ENCODE assay signal across 8 mouse cellular contexts in genomic region chr1:37996226-37996625, GRCm38 (mm10). TPM values are rescaled to one million over a fixed set of nuclear protein-coding genes. Genes with fewer than 3 reads are reported as not detected.
DNase-seq lines count a peak whose midpoint lies in the region; ATAC-seq lines count a peak whose summit lies in the region.

No protein-coding gene starts in this region.

- intact Hi-C loops in gastrocnemius, postnatal 14 days (cut with DNase I; ENCODE audit: low total_unique reads): no loop called here

- no peak for DNase-seq in kidney, adult 18-20 months
- DNase-seq in c-Kit-positive CD71-positive TER-119-positive erythroid progenitor cells, embryonic 14.5 days (ENCODE audit: low spot score): peak; percentile 45
- DNase-seq in hindbrain, embryonic 14.5 days (ENCODE audit: low spot score): no peak
- no peak for DNase-seq in urinary bladder, postnatal 14 days (ENCODE audit: low spot score)
- no peak for DNase-seq in gastrocnemius, postnatal 14 days
- no peak for DNase-seq in frontal cortex, postnatal 25 days (ENCODE audit: low spot score in 2 of 2)

- H3K4me1 ChIP-seq in kidney, embryonic 15.5 days: peaks cover 20% of the 10 kb centered on the region
- H3K4me1 ChIP-seq in hindbrain, embryonic 14.5 days (replicated peaks; ENCODE audit: control insufficient read depth, insufficient read depth, low read length): peaks cover 18% of the 10 kb centered on the region
- peaks cover 26% of the 10 kb centered on the region for H3K4me1 ChIP-seq in midbrain, embryonic 15.5 days

- H3K36me3 ChIP-seq in kidney, embryonic 15.5 days: peaks cover 44% of the 10 kb centered on the region
- H3K36me3 ChIP-seq in hindbrain, embryonic 14.5 days (replicated peaks; ENCODE audit: control insufficient read depth, insufficient read depth): peaks cover 48% of the 10 kb centered on the region
- H3K36me3 ChIP-seq in midbrain, embryonic 15.5 days (replicated peaks): peaks cover 30% of the 10 kb centered on the region

- ATAC-seq in kidney, embryonic 15.5 days (replicated peaks; ENCODE audit: low FRiP score): no peak
- no peak for ATAC-seq in hindbrain, embryonic 14.5 days (ENCODE audit: low FRiP score)
- ATAC-seq in midbrain, embryonic 15.5 days (replicated peaks): no peak

- no peak overlapping the region for H3K27ac ChIP-seq in kidney, embryonic 15.5 days
- 0 out of 2 replicates have a peak overlapping the region, but pooled peaks have one; percentile 94 for H3K27ac ChIP-seq in hindbrain, embryonic 14.5 days
- peak overlapping the region; percentile 94; the same call in 1 of the 2 replicates for H3K27ac ChIP-seq in midbrain, embryonic 15.5 days

- 48% methylated on average over 3 of the region's 3 CpGs for WGBS in kidney, embryonic 15.5 days
- 47% methylated on average over 3 of the region's 3 CpGs for WGBS in hindbrain, embryonic 14.5 days
- WGBS in midbrain, embryonic 15.5 days: 39% methylated on average over 3 of the region's 3 CpGs

- H3K9me3 ChIP-seq in kidney, embryonic 15.5 days (replicated peaks): no peaks in the 10 kb centered on the region
- no peaks in the 10 kb centered on the region for H3K9me3 ChIP-seq in hindbrain, embryonic 14.5 days (ENCODE audit: control insufficient read depth, low read length)
- no peaks in the 10 kb centered on the region for H3K9me3 ChIP-seq in midbrain, embryonic 15.5 days

- peak overlapping the region; percentile 81 for H3K4me3 ChIP-seq in kidney, embryonic 15.5 days (replicated peaks)
- peak overlapping the region; percentile 96 for H3K4me3 ChIP-seq in hindbrain, embryonic 14.5 days (replicated peaks; ENCODE audit: low read length)
- H3K4me3 ChIP-seq in midbrain, embryonic 15.5 days: peak overlapping the region; percentile 71

- peak overlapping the region; percentile 78 for H3K9ac ChIP-seq in kidney, embryonic 15.5 days
- H3K9ac ChIP-seq in hindbrain, embryonic 14.5 days: peak overlapping the region; percentile 79
- H3K9ac ChIP-seq in midbrain, embryonic 15.5 days: peak overlapping the region; percentile 72

- peak overlapping the region; percentile 69 for H3K4me2 ChIP-seq in kidney, embryonic 15.5 days
- peak overlapping the region; percentile 85 for H3K4me2 ChIP-seq in hindbrain, embryonic 14.5 days (replicated peaks)
- peak overlapping the region; percentile 73 for H3K4me2 ChIP-seq in midbrain, embryonic 15.5 days

- no peaks in the 10 kb centered on the region for H3K27me3 ChIP-seq in kidney, embryonic 15.5 days
- H3K27me3 ChIP-seq in hindbrain, embryonic 14.5 days (ENCODE audit: control insufficient read depth, insufficient read depth, low read length): no peaks in the 10 kb centered on the region
- no peaks in the 10 kb centered on the region for H3K27me3 ChIP-seq in midbrain, embryonic 15.5 days (replicated peaks)

RNA-seq across cellular contexts. Expression of gene Txndc9, which starts 1.5 kb away (rescaled TPM):
- 123 and 148 TPM in 2 replicates for polyA plus RNA-seq in kidney, embryonic 15.5 days (2015; fragmentation: Nextera tagmentation; extraction: Ambion mirVana)
- polyA plus RNA-seq in hindbrain, embryonic 14.5 days (2014; fragmentation: Nextera tagmentation; extraction: Ambion mirVana): 129 and 144 TPM in 2 replicates
- 129 and 135 TPM in 2 replicates for polyA plus RNA-seq in midbrain, embryonic 15.5 days (2015; fragmentation: Nextera tagmentation; extraction: Ambion mirVana)
- 10 to 100 TPM; 36.4 to 39.5 TPM for total RNA-seq in gastrocnemius, postnatal 14 days (2021)

RNA-seq across cellular contexts. Expression of gene Eif5b, which starts 1.6 kb away (rescaled TPM):
- 28.8 and 29.0 TPM in 2 replicates for polyA plus RNA-seq in kidney, embryonic 15.5 days (2015; fragmentation: Nextera tagmentation; extraction: Ambion mirVana)
- polyA plus RNA-seq in hindbrain, embryonic 14.5 days (2014; fragmentation: Nextera tagmentation; extraction: Ambion mirVana): 18.7 and 19.6 TPM in 2 replicates
- polyA plus RNA-seq in midbrain, embryonic 15.5 days (2015; fragmentation: Nextera tagmentation; extraction: Ambion mirVana): 21.1 and 23.6 TPM in 2 replicates
- 10 to 100 TPM; 40.3 to 40.9 TPM for total RNA-seq in gastrocnemius, postnatal 14 days (2021)

RNA-seq across cellular contexts. Expression of gene Lyg1, which starts 38.7 kb away (rescaled TPM):
- not detected in 2 replicates for polyA plus RNA-seq in kidney, embryonic 15.5 days (2015; fragmentation: Nextera tagmentation; extraction: Ambion mirVana)
- not detected in 2 replicates for polyA plus RNA-seq in hindbrain, embryonic 14.5 days (2014; fragmentation: Nextera tagmentation; extraction: Ambion mirVana)
- not detected in 2 replicates for polyA plus RNA-seq in midbrain, embryonic 15.5 days (2015; fragmentation: Nextera tagmentation; extraction: Ambion mirVana)
- total RNA-seq in gastrocnemius, postnatal 14 days (2021): not detected
